ENCODE assay signal across 8 mouse cellular contexts in the genomic region with DNA sequence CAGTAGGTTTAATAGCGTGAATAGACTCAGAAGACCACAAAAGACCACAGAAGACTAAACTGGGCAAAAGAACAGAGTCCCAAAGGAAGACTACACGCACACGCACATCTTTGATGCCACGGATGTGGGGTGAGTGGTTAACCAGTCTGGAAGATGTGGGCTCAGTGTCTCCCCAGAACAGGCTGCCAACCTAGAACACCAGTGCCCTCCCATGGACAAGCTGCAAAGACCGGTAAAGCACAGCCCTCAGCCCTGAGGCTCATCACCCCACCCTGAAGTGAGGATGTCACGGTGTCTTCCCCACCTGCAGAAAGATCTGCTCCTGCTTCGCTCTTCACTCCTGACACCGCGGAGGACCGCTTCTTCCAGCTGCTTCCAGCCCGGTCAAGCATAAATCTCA.
A peak's percentile ranks its signal among the peaks of the same experiment; 100 is the strongest.
DNase-seq lines count a peak whose midpoint lies in the region; ATAC-seq and TF ChIP-seq lines count a peak whose summit lies in the region.
"Had no signal": no experiment of that assay in that cellular context is flagged by ENCODE, and none has a peak within 500 bp of the region (broad histone marks: within the 10 kb centered on the region; RNA-seq: fewer than 3 reads in every experiment).

No protein-coding gene starts in this region.

- H3K4me3 ChIP-seq in kidney, embryonic 16.5 days (ENCODE audit: low read length): no peak overlapping the region
- H3K4me3 ChIP-seq in embryonic fibroblast, embryonic 13.5 days (ENCODE audit: insufficient read depth, low read length): no peak overlapping the region
- H3K4me3 ChIP-seq in hindbrain, postnatal 0 days (ENCODE audit: low read length): no peak overlapping the region
- no peak overlapping the region for H3K4me3 ChIP-seq in neural tube, embryonic 15.5 days (replicated peaks)

- ATAC-seq in kidney, embryonic 16.5 days (ENCODE audit: low FRiP score, low TSS enrichment): 0 out of 2 replicates have a peak, but pooled peaks have one; percentile 15
- ATAC-seq in hindbrain, postnatal 0 days: peak; percentile 78
- ATAC-seq in neural tube, embryonic 15.5 days (ENCODE audit: low FRiP score): peak; percentile 74; the same call in 1 of the 2 replicates
- ATAC-seq in inflammation-experienced regulatory T-cells, adult 6 months: no peak
- ATAC-seq: Patski had no signal

- TF ChIP-seq CTCF in embryonic fibroblast, embryonic 13.5 days (IDR thresholded peaks at IDR 0.05; ENCODE audit: borderline replicate concordance, insufficient read depth, low read length): peak; percentile 38; the same call in 1 of the 2 replicates
- peak; percentile 79 for TF ChIP-seq CTCF in hindbrain, postnatal 0 days (IDR thresholded peaks at IDR 0.05; ENCODE audit: low read depth)

- H3K36me3 ChIP-seq in kidney, embryonic 16.5 days (ENCODE audit: insufficient read depth, low read length): no peaks in the 10 kb centered on the region
- H3K36me3 ChIP-seq in hindbrain, postnatal 0 days (ENCODE audit: insufficient read depth, low read length): no peaks in the 10 kb centered on the region
- H3K36me3 ChIP-seq in neural tube, embryonic 15.5 days: no peaks in the 10 kb centered on the region

- DNase-seq in kidney, postnatal 14 days: no peak
- DNase-seq in hindbrain, postnatal 0 days (ENCODE audit: low spot score): peak; percentile 78
- no peak for DNase-seq in liver

- WGBS in kidney, embryonic 16.5 days: 50% methylated on average over 11 of the region's 11 CpGs
- WGBS in hindbrain, postnatal 0 days: 54% methylated on average over 11 of the region's 11 CpGs
- WGBS in neural tube, embryonic 15.5 days: 58% methylated on average over 11 of the region's 11 CpGs

- no peaks in the 10 kb centered on the region for H3K27me3 ChIP-seq in kidney, embryonic 16.5 days (ENCODE audit: insufficient read depth, low read length)
- no peaks in the 10 kb centered on the region for H3K27me3 ChIP-seq in hindbrain, postnatal 0 days (ENCODE audit: insufficient read depth, low read length)
- no peaks in the 10 kb centered on the region for H3K27me3 ChIP-seq in neural tube, embryonic 15.5 days (replicated peaks)

- H3K27ac ChIP-seq in kidney, embryonic 16.5 days (ENCODE audit: low read length): no peak overlapping the region
- no peak overlapping the region for H3K27ac ChIP-seq in embryonic fibroblast, embryonic 13.5 days (ENCODE audit: insufficient read depth, low read length)
- H3K27ac ChIP-seq in hindbrain, postnatal 0 days: no peak overlapping the region
- H3K27ac ChIP-seq in neural tube, embryonic 15.5 days (replicated peaks): no peak overlapping the region

- TF ChIP-seq POLR2A in embryonic fibroblast, embryonic 13.5 days (IDR thresholded peaks at IDR 0.05; ENCODE audit: low read depth, low read length): no peak

- H3K9ac ChIP-seq in kidney, embryonic 16.5 days (replicated peaks; ENCODE audit: low read length): no peak overlapping the region
- no peak overlapping the region for H3K9ac ChIP-seq in hindbrain, postnatal 0 days (replicated peaks; ENCODE audit: low read length)
- H3K9ac ChIP-seq in neural tube, embryonic 15.5 days (replicated peaks): no peak overlapping the region

- peaks cover 5% of the 10 kb centered on the region; the same call in 1 of the 2 replicates for H3K4me1 ChIP-seq in kidney, embryonic 16.5 days (ENCODE audit: insufficient read depth, low read length)
- H3K4me1 ChIP-seq in embryonic fibroblast, embryonic 13.5 days (ENCODE audit: control insufficient read depth, insufficient read depth, low read length): no peaks in the 10 kb centered on the region
- H3K4me1 ChIP-seq in hindbrain, postnatal 0 days (ENCODE audit: insufficient read depth, low read length): 0 out of 2 replicates have a peak, but pooled peaks cover 3% of the 10 kb centered on the region
- peaks cover 10% of the 10 kb centered on the region; the same call in 1 of the 2 replicates for H3K4me1 ChIP-seq in neural tube, embryonic 15.5 days

- no peak overlapping the region for H3K4me2 ChIP-seq in kidney, embryonic 16.5 days (replicated peaks; ENCODE audit: low read depth, low read length)
- no peak overlapping the region for H3K4me2 ChIP-seq in hindbrain, postnatal 0 days (ENCODE audit: low read depth, low read length)
- no peak overlapping the region for H3K4me2 ChIP-seq in neural tube, embryonic 15.5 days

- H3K9me3 ChIP-seq in kidney, embryonic 16.5 days (ENCODE audit: low read length): no peaks in the 10 kb centered on the region
- H3K9me3 ChIP-seq in hindbrain, postnatal 0 days (ENCODE audit: low read length): no peaks in the 10 kb centered on the region
- H3K9me3 ChIP-seq in neural tube, embryonic 15.5 days (replicated peaks): no peaks in the 10 kb centered on the region
